Mouse (Mus musculus): ENCODE results near the gene Slc25a27.

DNA sequence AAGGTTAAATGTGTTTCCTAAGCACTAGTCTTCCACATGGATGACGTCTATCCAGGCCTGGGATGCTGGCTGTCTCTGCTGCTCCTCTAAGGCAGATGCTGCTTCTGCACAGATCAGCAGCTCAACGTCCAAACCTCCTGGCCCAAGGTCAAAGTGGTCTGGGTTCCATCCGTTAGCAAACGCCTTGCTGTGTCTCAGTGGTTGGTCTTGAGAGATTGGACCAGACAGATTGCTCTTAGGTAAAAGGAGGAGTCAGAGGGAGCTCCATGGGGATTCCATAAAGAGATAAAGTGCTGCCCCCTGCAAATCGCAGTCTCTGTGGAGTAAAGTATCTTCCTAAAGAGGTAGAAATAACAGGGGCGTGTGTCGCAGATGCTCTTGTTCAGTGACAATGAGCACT, 23.8 kb downstream of the Slc25a27 start:
- TF ChIP-seq CTCF (conservative IDR thresholded peaks at IDR 0.05; ENCODE audit: insufficient read depth, insufficient read length, low read depth, low read length) (no peak), POLR2A (IDR thresholded peaks at IDR 0.05; ENCODE audit: low read depth, low read length) (no peak)
